Mouse (Mus musculus): ENCODE data around the gene Fip1l1.

The Fip1l1 gene

GRCm38 (mm10) chr5:74617816-74618572 is 82.7 kb downstream of the Fip1l1 start:
- no peak for DNase-seq

GRCm38 (mm10) chr5:74618573-74619059 is 83.4 kb downstream of the Fip1l1 start:
- DNase-seq: peak; percentile 59

GRCm38 (mm10) chr5:74621691-74622470 is 86.6 kb downstream of the Fip1l1 start:
- DNase-seq: no peak

GRCm38 (mm10) chr5:74623316-74624000 is 88.2 kb downstream of the Fip1l1 start:
- DNase-seq: no peak

- DNase-seq: no peak
Observed at GRCm38 (mm10) chr5:74624385-74624784, 89.1 kb downstream of the Fip1l1 start.

- DNase-seq: no peak
Observed at GRCm38 (mm10) chr5:74628001-74628400, 92.8 kb downstream of the Fip1l1 start.

- no peak for DNase-seq
Observed at GRCm38 (mm10) chr5:74632369-74633114, 97.3 kb downstream of the Fip1l1 start.

GRCm38 (mm10) chr5:74633453-74633852 is 98.2 kb downstream of the Fip1l1 start:
- no peak for DNase-seq

- DNase-seq: no peak
Observed at GRCm38 (mm10) chr5:74634391-74634790, 99.1 kb downstream of the Fip1l1 start.

- DNase-seq: no peak
Observed at GRCm38 (mm10) chr5:74639516-74639915, 104.3 kb downstream of the Fip1l1 start.

- no peak for DNase-seq
Observed at GRCm38 (mm10) chr5:74640504-74640903, 105.3 kb downstream of the Fip1l1 start.

- no peak for DNase-seq
Observed at GRCm38 (mm10) chr5:74641000-74641399, 105.8 kb downstream of the Fip1l1 start.

- DNase-seq: no peak
Observed at GRCm38 (mm10) chr5:74642291-74642690, 107.0 kb downstream of the Fip1l1 start.

GRCm38 (mm10) chr5:74647584-74647984 is 112.3 kb downstream of the Fip1l1 start:
- DNase-seq: no peak

GRCm38 (mm10) chr5:74648216-74648615 is 113.0 kb downstream of the Fip1l1 start:
- no peak for DNase-seq
